Mouse (Mus musculus): ENCODE data around the gene Jmy.

DNA sequence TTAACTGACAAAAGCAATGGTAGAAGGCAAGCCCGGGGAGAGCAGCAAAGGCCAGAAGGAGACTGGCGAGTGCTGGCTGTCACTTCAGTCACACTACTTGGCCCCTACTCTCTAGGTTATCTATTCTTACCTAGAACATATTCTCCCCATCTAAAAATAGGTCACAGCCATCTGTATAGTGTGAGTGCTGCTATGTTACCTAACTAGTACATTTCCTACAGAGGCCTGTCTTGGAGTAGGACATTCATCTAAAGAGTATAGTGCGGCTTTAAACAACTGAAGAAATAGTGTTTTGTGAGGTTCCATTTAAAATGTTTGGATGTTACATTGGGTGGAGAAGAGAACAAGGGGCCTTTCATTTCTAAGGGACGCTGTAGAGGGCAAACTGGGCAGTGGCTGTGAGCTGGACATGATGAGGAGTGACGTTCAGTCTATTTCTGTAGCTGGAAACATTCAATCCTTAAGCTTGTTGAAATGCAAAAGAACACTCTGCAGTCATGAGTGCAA is 99.8 kb downstream of the Jmy start:
- TF ChIP-seq CTCF (IDR thresholded peaks at IDR 0.05; ENCODE audit: insufficient read depth, low read depth, low read length) (no peak), POLR2A (IDR thresholded peaks at IDR 0.05; ENCODE audit: insufficient read depth, low read depth, low read length) (no peak)
